Mouse (Mus musculus) hindbrain, embryonic 11.5 days (tissue): ENCODE data around the gene Mreg. TPM values are rescaled to one million over a fixed set of nuclear protein-coding genes. Genes with fewer than 3 reads are reported as not detected.

Source experiments
- ATAC-seq: fragments of 200-750 bp; cut with Nextera tagmentation; 2 replicates; pipeline ENCODE4 v1.8.0; 2017; ENCODE audit warnings: mild to moderate bottlenecking, moderate TSS enrichment, moderate library complexity; ENCODE audit not compliant: low FRiP score
- DNase-seq: peaks from one replicate; pipeline ENCODE4 v3.0.0-alpha.2; 2015; ENCODE audit warnings: low spot score
- H3K27ac ChIP-seq: fragments of 300-500 bp; sonication (generic); 2 replicates; pipeline ENCODE4 v1.5.1; 2014; ENCODE audit warnings: mild to moderate bottlenecking, low read depth, low read length
- H3K27me3 ChIP-seq: fragments of 300-500 bp; sonication (generic); 2 replicates; pipeline ENCODE4 v1.6.1; 2014; ENCODE audit warnings: mild to moderate bottlenecking, low read length, moderate library complexity, mixed read lengths; ENCODE audit not compliant: control insufficient read depth, insufficient read depth
- H3K36me3 ChIP-seq: fragments of 300-500 bp; sonication (generic); 2 replicates; pipeline ENCODE4 v1.6.1; 2014; ENCODE audit warnings: mild to moderate bottlenecking, low read length, moderate library complexity, mixed read lengths; ENCODE audit not compliant: control insufficient read depth, insufficient read depth
- H3K4me1 ChIP-seq: fragments of 300-500 bp; sonication (generic); replicated peaks from 2 replicates; pipeline ENCODE4 v1.6.1; 2014; ENCODE audit warnings: low read length, mixed read lengths; ENCODE audit not compliant: control insufficient read depth, insufficient read depth
- H3K4me2 ChIP-seq: fragments of 300-500 bp; sonication (generic); replicated peaks from 2 replicates; pipeline ENCODE4 v1.6.1; 2014; ENCODE audit warnings: mild to moderate bottlenecking, low read depth, low read length
- H3K4me3 ChIP-seq: fragments of 300-500 bp; sonication (generic); 2 replicates; pipeline ENCODE4 v1.5.1; 2014; ENCODE audit warnings: low read depth, low read length
- H3K9ac ChIP-seq: fragments of 300-500 bp; sonication (generic); 2 replicates; pipeline ENCODE4 v1.6.1; 2014; ENCODE audit warnings: low read depth, low read length
- H3K9me3 ChIP-seq: fragments of 300-500 bp; sonication (generic); 2 replicates; pipeline ENCODE4 v1.6.1; 2016; ENCODE audit warnings: low read length; ENCODE audit not compliant: control insufficient read depth
- WGBS: fragments of 180-500 bp; shearing (Covaris S2); extraction: QIAGEN DNeasy Blood & Tissue Kit; methylation state at CpG from one replicate; pipeline ENCODE4 v1.1.7; 2014; 5-methylcytosine and 5-hydroxymethylcytosine counted together
- polyA plus RNA-seq: library from polyadenylated mRNA; unstranded; fragments of >200 nt; fragmentation: Nextera tagmentation; extraction: Ambion mirVana; gene quantifications from 2 replicates; pipeline ENCODE4 v1.2.1, GENCODE M21; 2014

Gene Mreg
- polyA plus RNA-seq, 1 experiment from 2014 or later = 15.6 TPM

- Histone ChIP-seq H3K4me2 (no peak overlapping the region), H3K27me3 (no peaks in the 10 kb centered on the region), H3K4me1 (no peaks in the 10 kb centered on the region), H3K9me3 (no peaks in the 10 kb centered on the region), H3K36me3 (no peaks in the 10 kb centered on the region), H3K27ac (no peak overlapping the region), H3K9ac (no peak overlapping the region), H3K4me3 (no peak overlapping the region)
- ATAC-seq (no peak), DNase-seq (no peak)
- WGBS = 94% methylated on average over 4 of the region's 4 CpGs
Measured at GRCm38 (mm10) chr1:72144426-72144825, 67.7 kb downstream of the Mreg start.

DNA sequence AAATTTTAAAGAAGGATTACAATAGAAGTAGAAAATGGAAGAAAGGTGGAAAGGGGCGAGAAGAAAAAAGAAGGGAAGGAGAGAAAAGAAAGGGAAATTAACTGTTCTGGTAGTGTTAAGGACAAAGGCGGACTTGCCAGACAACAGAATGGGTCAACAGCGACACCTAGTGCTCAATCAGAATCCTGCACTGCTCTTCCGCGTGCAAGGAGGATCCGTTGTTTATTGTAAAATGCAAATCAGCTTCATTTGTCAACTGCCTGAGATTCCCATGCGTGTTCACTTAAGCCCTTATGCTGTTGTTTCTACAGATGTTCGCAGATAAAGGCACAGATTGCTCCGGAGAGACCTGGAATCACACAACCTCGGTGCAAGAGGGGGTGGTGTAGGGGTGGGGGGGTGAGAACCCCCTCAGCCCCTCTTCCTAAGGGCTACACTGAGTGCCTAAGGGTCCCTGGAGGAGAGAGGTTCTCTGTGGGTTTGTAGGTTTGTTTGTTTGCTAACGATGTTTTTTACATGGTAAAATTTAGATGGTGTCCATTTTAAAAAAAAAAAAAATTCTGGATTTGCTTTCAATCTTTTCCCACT is 70.1 kb downstream of the Mreg start:
- DNase-seq (peak; percentile 89), ATAC-seq (peak; percentile 82)
- no peaks in the 10 kb centered on the region for H3K9me3 ChIP-seq
- 5% methylated on average over 11 of the region's 11 CpGs for WGBS
- no peaks in the 10 kb centered on the region for H3K36me3 ChIP-seq
- H3K4me1 ChIP-seq = no peaks in the 10 kb centered on the region
- H3K4me2 ChIP-seq = peak overlapping the region; percentile 24; the same call in 1 of the 2 replicates
- no peak overlapping the region for H3K27ac ChIP-seq
- no peak overlapping the region; the same call in 1 of the 2 replicates for H3K4me3 ChIP-seq
- no peaks in the 10 kb centered on the region for H3K27me3 ChIP-seq
- H3K9ac ChIP-seq = 0 out of 2 replicates have a peak overlapping the region, but pooled peaks have one; percentile 21

DNA sequence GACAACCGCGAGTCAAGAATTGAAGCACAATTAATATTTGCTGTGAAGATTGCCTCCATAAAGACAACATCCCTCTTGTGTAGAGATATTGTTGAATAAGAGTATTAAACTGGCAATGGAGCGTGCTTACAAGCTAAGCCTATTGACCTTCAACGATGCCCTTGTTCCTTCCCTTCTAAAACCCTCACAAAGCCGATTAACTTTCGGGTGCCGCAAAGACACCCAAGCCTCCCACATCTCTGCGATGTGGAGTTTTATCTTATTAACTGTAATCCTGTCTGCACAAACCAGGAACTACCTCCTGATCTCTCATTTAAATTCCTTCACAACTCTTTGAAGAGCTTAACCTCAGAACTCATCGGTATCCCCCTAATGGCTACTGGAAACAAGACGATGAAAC is 76.0 kb downstream of the Mreg start:
- Histone ChIP-seq H3K27me3 (no peaks in the 10 kb centered on the region), H3K9ac (no peak overlapping the region), H3K9me3 (no peaks in the 10 kb centered on the region), H3K36me3 (no peaks in the 10 kb centered on the region), H3K4me3 (no peak overlapping the region), H3K27ac (no peak overlapping the region), H3K4me1 (no peaks in the 10 kb centered on the region), H3K4me2 (no peak overlapping the region)
- 94% methylated on average over 10 of the region's 10 CpGs for WGBS
- ATAC-seq = no peak
- DNase-seq = no peak

DNA sequence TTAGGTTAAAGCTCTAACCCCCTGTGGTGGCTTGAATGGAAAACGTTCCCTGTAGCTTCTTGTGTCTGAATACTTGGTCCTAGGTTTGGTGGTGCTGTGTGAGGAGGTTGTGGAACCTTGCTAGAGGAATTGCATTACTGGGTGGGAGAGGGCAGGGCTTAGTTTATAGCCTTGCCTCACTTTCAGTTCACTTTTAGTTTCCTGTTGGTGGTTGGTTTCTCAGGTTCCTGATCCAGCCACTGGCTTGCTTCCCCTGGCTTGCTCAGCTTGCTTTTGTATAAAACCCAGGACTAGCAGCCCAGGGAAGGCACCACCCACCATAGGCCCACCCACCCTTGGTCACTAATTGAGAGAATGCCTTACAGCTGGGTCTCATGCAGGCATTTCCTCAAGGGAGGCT is 77.6 kb downstream of the Mreg start:
- H3K9me3 ChIP-seq = no peaks in the 10 kb centered on the region
- H3K27ac ChIP-seq = no peak overlapping the region
- no peaks in the 10 kb centered on the region for H3K4me1 ChIP-seq
- no peak overlapping the region for H3K4me2 ChIP-seq
- 69% methylated on average over 1 of the region's 1 CpGs for WGBS
- no peak overlapping the region for H3K4me3 ChIP-seq
- H3K9ac ChIP-seq = no peak overlapping the region
- H3K27me3 ChIP-seq = no peaks in the 10 kb centered on the region
- ATAC-seq = no peak
- H3K36me3 ChIP-seq = no peaks in the 10 kb centered on the region
- no peak for DNase-seq

DNA sequence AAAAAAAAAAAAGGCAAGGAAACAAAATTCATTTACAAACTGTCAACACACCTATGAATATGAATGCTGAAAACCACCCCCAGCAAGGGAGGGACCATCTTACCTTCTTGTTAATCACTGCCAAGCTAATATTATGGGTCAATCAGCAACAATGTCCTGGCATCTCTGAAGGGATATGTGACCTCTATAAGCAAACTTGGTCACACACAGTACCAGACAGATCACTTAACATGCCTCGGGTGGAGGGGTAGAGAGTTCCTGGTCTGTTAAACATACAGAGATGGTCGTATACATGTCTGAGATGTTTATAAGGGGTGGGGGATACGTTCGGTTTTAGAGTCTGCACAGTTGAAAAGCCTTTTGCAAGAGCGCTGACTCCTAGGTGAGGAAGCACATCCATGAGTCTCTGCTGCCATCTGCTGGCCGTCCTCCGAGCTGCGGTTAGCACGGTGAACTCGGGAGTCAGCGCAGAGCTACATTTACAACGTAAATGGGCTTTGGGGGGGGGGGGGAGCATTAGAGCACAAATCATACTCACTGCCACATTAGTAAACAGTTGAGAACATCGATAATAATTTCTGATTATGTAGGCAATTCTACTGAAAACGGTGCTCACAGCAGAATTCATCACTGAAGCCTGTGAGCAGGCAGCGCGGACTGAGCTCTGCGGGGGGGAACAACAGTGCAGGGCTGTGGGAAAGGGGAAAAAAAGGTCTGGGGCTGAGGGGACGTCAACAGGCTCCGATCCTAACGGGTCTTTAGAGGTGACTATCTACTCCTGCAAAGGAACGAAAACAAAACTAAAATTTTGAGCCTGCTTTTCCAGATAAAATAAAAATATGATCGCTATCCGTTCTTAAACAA is 88.4 kb downstream of the Mreg start:
- no peak overlapping the region for H3K4me3 ChIP-seq
- 35% methylated on average over 23 of the region's 23 CpGs for WGBS
- no peaks in the 10 kb centered on the region for H3K4me1 ChIP-seq

DNA sequence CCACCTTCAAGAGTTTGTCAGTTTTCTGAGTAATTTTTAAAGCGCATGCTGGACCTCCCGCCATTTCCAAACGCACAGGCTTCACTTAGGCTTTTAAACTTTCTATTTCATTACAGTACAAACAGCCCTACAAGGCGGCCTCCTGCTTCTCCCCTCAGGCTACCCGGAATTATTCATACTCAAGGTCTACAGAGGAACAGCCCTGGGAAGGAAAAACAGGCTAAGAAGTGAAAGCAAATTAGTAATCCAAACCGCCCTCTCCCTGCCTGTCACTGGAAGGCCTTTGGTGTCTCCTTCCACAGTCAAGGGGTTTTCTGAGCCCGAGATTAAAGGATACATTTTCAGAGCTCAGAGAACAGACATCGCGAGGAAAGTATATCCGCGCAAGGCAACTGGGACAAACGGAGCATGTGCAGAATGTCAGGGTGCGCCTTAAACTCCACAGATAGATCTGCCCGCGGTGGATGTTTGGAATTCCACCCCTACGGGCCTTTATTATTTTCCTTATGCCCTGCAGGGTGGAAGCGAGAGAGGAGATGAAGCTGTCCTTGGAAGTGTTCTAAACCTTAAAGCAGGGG is 90.4 kb downstream of the Mreg start:
- Histone ChIP-seq H3K9me3 (no peaks in the 10 kb centered on the region), H3K9ac (no peak overlapping the region), H3K27me3 (no peaks in the 10 kb centered on the region), H3K4me3 (no peak overlapping the region), H3K4me2 (no peak overlapping the region), H3K36me3 (no peaks in the 10 kb centered on the region), H3K4me1 (no peaks in the 10 kb centered on the region), H3K27ac (no peak overlapping the region)
- ATAC-seq = no peak
- WGBS = 83% methylated on average over 17 of the region's 17 CpGs
- no peak for DNase-seq

More for the DNA sequence above, 88.4 kb downstream of the Mreg start:
- Histone ChIP-seq H3K9ac (no peak overlapping the region), H3K27ac (no peak overlapping the region), H3K27me3 (no peaks in the 10 kb centered on the region), H3K36me3 (no peaks in the 10 kb centered on the region), H3K4me2 (no peak overlapping the region), H3K9me3 (no peaks in the 10 kb centered on the region)
- ATAC-seq = peak; percentile 69
- DNase-seq = peak; percentile 94

- Histone ChIP-seq H3K27ac (no peak overlapping the region), H3K4me3 (no peak overlapping the region), H3K36me3 (no peaks in the 10 kb centered on the region), H3K4me2 (no peak overlapping the region), H3K27me3 (no peaks in the 10 kb centered on the region), H3K9me3 (no peaks in the 10 kb centered on the region), H3K9ac (no peak overlapping the region), H3K4me1 (no peaks in the 10 kb centered on the region)
- ATAC-seq = no peak
- 73% methylated on average over 4 of the region's 4 CpGs for WGBS
- DNase-seq = no peak
Measured at GRCm38 (mm10) chr1:72119981-72120380, 92.1 kb downstream of the Mreg start.

DNA sequence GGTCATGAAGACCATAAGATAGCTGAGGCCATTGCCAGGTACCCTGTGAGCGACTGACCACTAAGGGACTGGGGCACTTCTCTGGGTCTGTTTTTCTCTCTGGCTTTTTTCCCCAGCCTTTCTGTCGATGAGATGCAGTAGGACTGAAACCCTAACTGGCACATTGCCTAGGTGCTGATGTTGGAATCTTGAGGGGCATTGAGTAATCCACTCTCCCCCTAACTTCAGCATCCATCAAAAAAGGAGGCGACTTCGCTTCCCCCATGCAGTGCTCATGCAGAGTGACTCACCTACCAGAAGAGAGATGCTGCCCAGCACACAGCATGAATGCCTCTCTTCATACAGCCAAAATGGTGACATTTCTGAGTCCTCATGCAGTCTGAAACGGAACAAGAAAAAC is 97.9 kb downstream of the Mreg start:
- Histone ChIP-seq H3K36me3 (no peaks in the 10 kb centered on the region), H3K9ac (no peak overlapping the region), H3K4me2 (no peak overlapping the region), H3K4me3 (no peak overlapping the region), H3K27ac (no peak overlapping the region), H3K4me1 (no peaks in the 10 kb centered on the region), H3K9me3 (no peaks in the 10 kb centered on the region), H3K27me3 (no peaks in the 10 kb centered on the region)
- WGBS = 85% methylated on average over 5 of the region's 5 CpGs
- DNase-seq = no peak
- ATAC-seq = no peak
